Mouse (Mus musculus): ENCODE measurements around the gene Chl1. TPM values are rescaled to one million over a fixed set of nuclear protein-coding genes. Genes with fewer than 3 reads are reported as not detected.

The Chl1 gene
- total RNA-seq (2014; fragmentation: Nextera tagmentation) (not detected in 2 replicates), total RNA-seq (2017) (0.06 and 0.11 TPM in 2 replicates), polyA plus RNA-seq (2012) (not detected in 2 replicates)

DNA sequence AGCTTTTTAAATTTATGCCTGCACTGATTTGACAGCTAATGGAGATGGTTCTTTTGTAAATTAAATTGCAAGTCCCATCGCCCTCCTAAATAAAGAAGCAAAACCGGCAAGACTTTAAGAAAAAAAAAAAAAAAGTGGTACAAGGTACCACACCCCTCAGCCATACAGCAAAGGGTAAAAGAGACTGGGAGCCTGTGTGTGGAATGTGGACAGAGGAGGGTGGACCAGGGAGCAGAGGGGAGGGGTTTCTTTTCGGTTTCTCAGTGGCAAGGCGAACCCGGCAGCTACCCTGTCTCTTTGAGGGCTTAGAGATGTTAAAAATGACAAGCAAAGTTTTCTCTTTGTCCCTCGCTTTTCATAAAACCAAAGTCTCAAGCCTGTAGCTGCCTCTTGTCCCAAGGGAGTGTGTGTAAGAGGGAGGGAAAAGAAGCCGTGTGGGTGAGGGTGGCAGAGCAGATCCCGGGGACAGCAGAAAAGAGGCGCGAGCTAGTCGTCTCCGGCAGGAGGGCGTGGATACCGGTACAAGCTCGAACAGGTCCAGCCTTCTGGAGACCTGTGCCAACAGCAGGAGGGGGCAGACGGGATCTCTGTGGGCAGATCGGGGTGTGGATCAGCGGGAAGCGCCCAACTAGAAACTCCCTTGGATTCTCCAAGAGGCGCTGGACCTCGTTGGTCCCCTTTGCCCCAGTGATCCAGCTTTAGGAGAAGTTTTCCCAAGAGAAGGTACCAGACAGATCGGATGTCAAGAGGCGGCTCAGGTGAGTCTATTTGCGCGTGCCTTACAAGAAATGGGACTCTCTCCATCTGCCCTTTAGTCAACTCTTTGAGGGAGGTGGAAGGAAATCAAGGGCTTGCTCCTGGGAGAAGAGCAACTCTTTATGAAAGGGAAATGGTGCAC, at the start of gene Chl1:
Gene Chl1 (plus strand): TSS at position 195 of the 898 bp plus-strand sequence.
- no peak for ATAC-seq (ENCODE audit: extremely low read depth, insufficient number of reproducible peaks, low FRiP score, poor library complexity, severe bottlenecking)
- no peaks in the 10 kb centered on the region for H3K4me1 ChIP-seq (ENCODE audit: insufficient read depth, low read depth, low read length)
- TF ChIP-seq TAL1 (conservative IDR thresholded peaks at IDR 0.05; ENCODE audit: low read depth, low read length) = no peak
- no peak for TF ChIP-seq POLR2AphosphoS5 (IDR thresholded peaks at IDR 0.05; ENCODE audit: insufficient replicate concordance, low read depth, low read length)
- no peak for TF ChIP-seq GATA1 (IDR thresholded peaks at IDR 0.05; ENCODE audit: borderline replicate concordance, low read length)
- TF ChIP-seq CTCF (IDR thresholded peaks at IDR 0.05; ENCODE audit: low read depth, low read length) = no peak
- TF ChIP-seq GATA2 (IDR thresholded peaks at IDR 0.05; ENCODE audit: borderline replicate concordance, low read depth, low read length) = no peak
- H3K4me3 ChIP-seq (ENCODE audit: low read depth, low read length) = no peak within 1 kb of the TSS; the same call in 1 of the 2 replicates
- H3K36me3 ChIP-seq (replicated peaks) = no peaks in the 10 kb centered on the region
- DNase-seq (ENCODE audit: low spot score) = no peak
- no peaks in the 10 kb centered on the region for H3K27me3 ChIP-seq (ENCODE audit: insufficient read depth, low read length)
- peaks cover 22% of the 10 kb centered on the region for H3K9me3 ChIP-seq (replicated peaks)

DNA sequence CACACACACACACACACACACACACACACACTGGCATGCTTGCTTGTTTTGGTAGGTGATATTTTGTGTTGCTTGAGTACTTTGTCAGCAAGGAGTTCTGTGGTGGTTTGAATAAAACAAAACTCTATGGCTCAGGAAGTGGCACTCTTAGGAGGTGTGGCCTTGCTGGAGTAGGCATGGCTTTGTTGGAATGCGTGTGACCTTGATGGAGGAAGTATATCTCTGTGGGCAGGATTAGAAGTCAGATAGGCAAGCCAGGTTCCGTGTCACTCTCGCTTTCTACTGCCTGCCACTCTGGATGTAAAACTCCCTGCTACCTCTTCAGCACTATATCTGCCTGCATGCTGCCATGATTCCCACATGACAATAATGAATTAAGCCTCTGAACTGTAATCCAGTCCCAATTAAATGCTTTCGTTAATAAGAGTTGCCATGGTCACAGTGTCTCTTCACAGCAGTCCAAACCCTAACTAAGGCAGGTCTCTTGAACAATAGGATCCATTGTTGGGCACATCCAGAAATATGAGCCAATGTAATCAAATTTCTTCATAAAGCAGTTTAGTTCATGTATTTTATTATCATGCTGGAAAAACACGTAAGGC, 44.8 kb upstream of the Chl1 start:
- no peaks in the 10 kb centered on the region for H3K4me1 ChIP-seq (ENCODE audit: insufficient read depth, low read depth, low read length)
- H3K4me3 ChIP-seq (ENCODE audit: low read depth, low read length) = no peak overlapping the region
- peaks cover 13% of the 10 kb centered on the region for H3K9me3 ChIP-seq (replicated peaks)
- no peaks in the 10 kb centered on the region for H3K27me3 ChIP-seq (ENCODE audit: insufficient read depth, low read length)
- TF ChIP-seq TAL1 (conservative IDR thresholded peaks at IDR 0.05; ENCODE audit: low read depth, low read length) (no peak), GATA2 (IDR thresholded peaks at IDR 0.05; ENCODE audit: borderline replicate concordance, low read depth, low read length) (no peak), POLR2AphosphoS5 (IDR thresholded peaks at IDR 0.05; ENCODE audit: insufficient replicate concordance, low read depth, low read length) (no peak), CTCF (IDR thresholded peaks at IDR 0.05; ENCODE audit: low read depth, low read length) (no peak), GATA1 (IDR thresholded peaks at IDR 0.05; ENCODE audit: borderline replicate concordance, low read length) (no peak)
- ATAC-seq (ENCODE audit: extremely low read depth, insufficient number of reproducible peaks, low FRiP score, poor library complexity, severe bottlenecking) (no peak), DNase-seq (ENCODE audit: low spot score) (no peak)
- H3K36me3 ChIP-seq (replicated peaks) = no peaks in the 10 kb centered on the region

DNA sequence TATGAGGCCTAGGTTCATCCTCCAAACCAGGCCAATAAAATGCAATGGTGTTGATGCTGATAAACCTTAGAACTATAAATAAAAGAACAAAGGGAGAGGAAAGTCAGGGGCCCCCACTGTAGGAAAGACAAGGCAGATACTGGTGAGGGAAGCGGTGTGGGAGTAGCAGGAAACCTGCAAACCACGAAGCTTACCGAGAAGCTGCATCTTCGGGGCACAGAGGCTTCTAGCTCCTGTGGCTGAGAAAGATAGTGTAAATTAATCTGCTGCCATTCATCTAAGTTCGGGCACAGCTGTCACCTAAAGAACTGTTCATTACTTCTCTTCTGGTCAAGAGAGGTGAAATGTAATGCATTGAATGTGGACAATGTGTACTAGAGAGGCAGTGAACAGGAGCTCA, 37.1 kb upstream of the Chl1 start:
- ATAC-seq (ENCODE audit: extremely low read depth, insufficient number of reproducible peaks, low FRiP score, poor library complexity, severe bottlenecking) = no peak
- TF ChIP-seq GATA1 (IDR thresholded peaks at IDR 0.05; ENCODE audit: borderline replicate concordance, low read length) (no peak), CTCF (IDR thresholded peaks at IDR 0.05; ENCODE audit: low read depth, low read length) (no peak), GATA2 (IDR thresholded peaks at IDR 0.05; ENCODE audit: borderline replicate concordance, low read depth, low read length) (no peak), TAL1 (conservative IDR thresholded peaks at IDR 0.05; ENCODE audit: low read depth, low read length) (no peak), POLR2AphosphoS5 (IDR thresholded peaks at IDR 0.05; ENCODE audit: insufficient replicate concordance, low read depth, low read length) (no peak)
- H3K4me1 ChIP-seq (ENCODE audit: insufficient read depth, low read depth, low read length) = no peaks in the 10 kb centered on the region
- H3K27me3 ChIP-seq (ENCODE audit: insufficient read depth, low read length) = no peaks in the 10 kb centered on the region
- peaks cover 13% of the 10 kb centered on the region for H3K9me3 ChIP-seq (replicated peaks)
- no peak overlapping the region for H3K4me3 ChIP-seq (ENCODE audit: low read depth, low read length)
- no peak for DNase-seq (ENCODE audit: low spot score)
- H3K36me3 ChIP-seq (replicated peaks) = no peaks in the 10 kb centered on the region

DNA sequence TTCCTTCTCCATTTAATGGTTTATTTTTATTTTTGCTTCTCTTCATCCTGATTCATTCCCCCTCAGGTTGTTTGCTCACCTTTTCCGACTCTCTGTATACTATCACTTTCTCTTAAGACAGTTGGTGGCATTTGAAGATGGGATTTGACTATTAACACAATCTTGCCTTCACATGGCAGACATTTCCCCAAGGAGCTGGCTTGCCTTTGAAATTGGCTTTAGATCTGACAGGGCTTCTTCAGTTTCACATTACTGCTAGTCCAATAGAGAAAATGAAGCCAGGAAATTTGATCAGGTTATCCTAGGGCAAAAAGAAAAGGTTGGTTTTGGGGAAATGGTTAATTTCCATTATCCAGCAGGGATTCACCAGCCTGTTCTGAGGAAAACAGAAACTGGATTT, 23.2 kb upstream of the Chl1 start:
- no peak for ATAC-seq (ENCODE audit: extremely low read depth, insufficient number of reproducible peaks, low FRiP score, poor library complexity, severe bottlenecking)
- H3K4me1 ChIP-seq (ENCODE audit: insufficient read depth, low read depth, low read length) = no peaks in the 10 kb centered on the region
- H3K9me3 ChIP-seq (replicated peaks) = no peaks in the 10 kb centered on the region
- no peak for TF ChIP-seq TAL1 (conservative IDR thresholded peaks at IDR 0.05; ENCODE audit: low read depth, low read length)
- no peak for TF ChIP-seq GATA1 (IDR thresholded peaks at IDR 0.05; ENCODE audit: borderline replicate concordance, low read length)
- TF ChIP-seq CTCF (IDR thresholded peaks at IDR 0.05; ENCODE audit: low read depth, low read length) = no peak
- TF ChIP-seq GATA2 (IDR thresholded peaks at IDR 0.05; ENCODE audit: borderline replicate concordance, low read depth, low read length) = no peak
- TF ChIP-seq POLR2AphosphoS5 (IDR thresholded peaks at IDR 0.05; ENCODE audit: insufficient replicate concordance, low read depth, low read length) = no peak
- no peaks in the 10 kb centered on the region for H3K27me3 ChIP-seq (ENCODE audit: insufficient read depth, low read length)
- H3K4me3 ChIP-seq (ENCODE audit: low read depth, low read length) = no peak overlapping the region
- DNase-seq (ENCODE audit: low spot score) = no peak
- H3K36me3 ChIP-seq (replicated peaks) = no peaks in the 10 kb centered on the region

DNA sequence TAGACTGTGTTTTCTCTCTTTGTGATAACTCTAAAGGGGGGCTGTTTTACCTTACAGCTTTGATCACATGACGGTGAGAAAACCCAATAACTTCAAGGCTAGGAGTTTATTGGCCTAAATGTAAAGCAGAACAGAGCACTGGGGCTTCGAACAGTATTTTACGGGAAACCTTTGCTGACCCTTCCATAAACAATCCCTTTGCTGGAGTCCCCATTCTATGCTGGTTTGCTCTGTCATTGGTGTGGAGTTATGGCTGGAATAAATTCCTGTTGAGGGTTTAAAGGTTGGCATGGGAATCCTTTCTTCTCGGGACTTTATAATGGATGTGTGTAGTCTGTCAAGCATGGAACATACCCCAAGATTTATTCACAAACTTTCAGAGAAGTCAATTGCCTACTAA, 12.0 kb upstream of the Chl1 start:
- Histone ChIP-seq H3K27me3 (ENCODE audit: insufficient read depth, low read length) (no peaks in the 10 kb centered on the region), H3K9me3 (replicated peaks) (no peaks in the 10 kb centered on the region), H3K36me3 (replicated peaks) (no peaks in the 10 kb centered on the region), H3K4me1 (ENCODE audit: insufficient read depth, low read depth, low read length) (no peaks in the 10 kb centered on the region), H3K4me3 (ENCODE audit: low read depth, low read length) (no peak overlapping the region)
- TF ChIP-seq CTCF (IDR thresholded peaks at IDR 0.05; ENCODE audit: low read depth, low read length) = no peak
- no peak for TF ChIP-seq GATA2 (IDR thresholded peaks at IDR 0.05; ENCODE audit: borderline replicate concordance, low read depth, low read length)
- TF ChIP-seq TAL1 (conservative IDR thresholded peaks at IDR 0.05; ENCODE audit: low read depth, low read length) = no peak
- no peak for TF ChIP-seq GATA1 (IDR thresholded peaks at IDR 0.05; ENCODE audit: borderline replicate concordance, low read length)
- TF ChIP-seq POLR2AphosphoS5 (IDR thresholded peaks at IDR 0.05; ENCODE audit: insufficient replicate concordance, low read depth, low read length) = no peak
- ATAC-seq (ENCODE audit: extremely low read depth, insufficient number of reproducible peaks, low FRiP score, poor library complexity, severe bottlenecking) (no peak), DNase-seq (ENCODE audit: low spot score) (no peak)

DNA sequence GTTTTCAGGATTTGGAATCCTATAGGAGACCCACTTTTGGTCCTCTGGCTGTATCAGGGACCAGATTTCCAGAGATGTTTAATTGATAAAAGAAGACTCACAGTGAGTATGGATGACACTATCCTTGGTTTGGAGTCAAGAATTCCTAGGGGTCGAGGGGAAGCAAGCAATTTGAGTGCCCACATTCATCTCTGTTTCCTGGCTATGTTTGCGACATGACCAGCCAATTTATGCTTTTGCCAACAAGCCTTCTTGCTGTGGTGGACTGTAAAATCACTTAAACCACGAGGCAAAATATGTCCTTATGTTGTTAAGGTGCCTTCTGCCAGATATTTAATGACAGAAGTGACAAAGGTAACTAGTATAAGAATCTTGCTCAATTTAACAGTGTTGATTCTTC, 6.3 kb upstream of the Chl1 start:
- no peaks in the 10 kb centered on the region for H3K27me3 ChIP-seq (ENCODE audit: insufficient read depth, low read length)
- no peaks in the 10 kb centered on the region for H3K36me3 ChIP-seq (replicated peaks)
- no peak overlapping the region for H3K4me3 ChIP-seq (ENCODE audit: low read depth, low read length)
- DNase-seq (ENCODE audit: low spot score) (no peak), ATAC-seq (ENCODE audit: extremely low read depth, insufficient number of reproducible peaks, low FRiP score, poor library complexity, severe bottlenecking) (no peak)
- H3K9me3 ChIP-seq (replicated peaks) = peaks cover 1% of the 10 kb centered on the region; the same call in 1 of the 2 replicates
- no peak for TF ChIP-seq GATA2 (IDR thresholded peaks at IDR 0.05; ENCODE audit: borderline replicate concordance, low read depth, low read length)
- TF ChIP-seq GATA1 (IDR thresholded peaks at IDR 0.05; ENCODE audit: borderline replicate concordance, low read length) = no peak
- TF ChIP-seq TAL1 (conservative IDR thresholded peaks at IDR 0.05; ENCODE audit: low read depth, low read length) = no peak
- no peak for TF ChIP-seq CTCF (IDR thresholded peaks at IDR 0.05; ENCODE audit: low read depth, low read length)
- no peak for TF ChIP-seq POLR2AphosphoS5 (IDR thresholded peaks at IDR 0.05; ENCODE audit: insufficient replicate concordance, low read depth, low read length)
- H3K4me1 ChIP-seq (ENCODE audit: insufficient read depth, low read depth, low read length) = no peaks in the 10 kb centered on the region

Data from G1E (cell line).